Mouse (Mus musculus) monocyte, adult 2 months (primary cell): Measurements from ENCODE around the gene Zfp874b.
"Not testable (repeated sequence)": the region's sequence is repeated elsewhere in the genome, so short reads cannot be mapped to it uniquely, and the experiment has no call there.

Experiments
- DNase-seq, 2 experiments: peaks; one replicate each; pipeline ENCODE4 v3.0.0; 2022; ENCODE audit warnings: low spot score in 2 of 2, low read depth in 1 of 2

Gene Zfp874b

GRCm38 (mm10) chr13:67483625-67484423 is at the start of gene Zfp874b:
Zfp874b (minus strand) TSS chr13:67484258.
- peak; percentile 40 to 69 for DNase-seq

DNA sequence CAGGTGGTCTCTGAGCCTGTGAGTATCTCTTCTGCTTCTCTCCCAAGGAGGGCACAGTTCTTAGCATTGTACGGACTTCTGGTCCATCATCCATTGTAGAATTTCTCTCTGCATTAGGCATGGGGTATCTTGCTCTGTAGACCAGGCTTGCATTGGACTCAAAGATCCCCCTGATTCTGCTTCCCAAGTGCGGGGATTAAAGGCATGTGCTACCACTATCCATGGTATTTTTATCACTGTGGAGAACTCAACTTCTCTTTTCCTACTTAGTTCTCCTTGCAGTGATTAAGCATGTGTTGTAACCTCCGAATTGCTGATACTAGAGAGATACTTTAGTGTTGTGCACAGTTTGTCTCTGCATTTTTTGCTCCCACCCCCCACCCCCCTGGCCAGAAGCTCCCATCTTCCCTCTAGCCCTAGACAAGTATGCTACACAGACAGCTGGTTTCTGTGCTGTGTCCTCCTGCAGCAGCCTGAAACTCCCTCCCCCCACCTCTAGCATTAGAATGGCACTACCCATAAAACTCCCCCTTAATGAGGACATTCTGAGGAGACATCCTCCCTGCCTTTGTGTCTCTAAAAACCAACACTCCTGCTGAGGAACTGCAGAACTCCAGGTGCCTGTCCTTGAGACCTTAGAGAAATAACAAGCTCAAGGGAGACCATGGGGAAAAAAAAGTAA is 43.1 kb upstream of the Zfp874b start:
- no peak for DNase-seq

DNA sequence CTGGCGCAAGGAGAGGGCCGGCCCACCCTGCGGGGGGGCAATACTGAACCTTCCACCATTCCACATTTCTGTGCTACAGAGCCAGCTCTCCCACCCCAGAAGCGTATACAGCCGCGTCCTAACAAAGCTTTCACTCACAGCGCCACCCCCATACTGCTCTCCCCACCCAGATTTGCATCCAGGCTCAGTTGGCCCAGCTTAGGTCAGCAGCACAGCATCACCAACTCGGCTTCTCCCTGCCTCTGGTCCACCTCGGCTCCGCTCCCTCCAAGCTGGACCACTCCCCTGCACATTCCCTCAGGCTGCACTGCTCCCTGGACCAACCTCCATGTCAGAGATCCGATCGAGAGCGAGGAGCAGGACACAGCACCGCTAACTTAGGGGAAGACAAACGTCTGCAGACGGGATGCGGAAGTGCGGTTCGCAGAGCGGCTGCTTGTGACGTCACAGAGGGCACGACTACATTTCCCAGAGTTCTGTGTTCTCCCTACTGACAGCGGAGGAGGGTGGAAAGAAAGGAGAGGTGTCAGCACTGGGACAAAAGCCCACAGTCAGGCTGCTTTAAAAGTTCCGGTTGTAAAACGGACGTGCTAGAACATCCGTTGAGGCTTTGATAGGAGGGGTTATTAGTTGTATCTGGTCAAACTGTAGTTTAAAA is 41.8 kb upstream of the Zfp874b start, which contains the start of the genes Gm26965 and Zfp87:
Gm26965 (minus strand) TSS at position 399 of the 658 bp plus-strand sequence.
Zfp87 (minus strand) TSS at position 425 of the 658 bp plus-strand sequence.
- DNase-seq = peak; percentile 82 to 89

- DNase-seq = no peak
These were observed 16.9 kb upstream of the Zfp874b start for GRCm38 (mm10) chr13:67500908-67501307.

GRCm38 (mm10) chr13:67500084-67500719 is 16.1 kb upstream of the Zfp874b start, which contains the start of gene Zfp58:
Zfp58 (minus strand) TSS chr13:67500555.
- DNase-seq = peak; percentile 34 to 69

DNA sequence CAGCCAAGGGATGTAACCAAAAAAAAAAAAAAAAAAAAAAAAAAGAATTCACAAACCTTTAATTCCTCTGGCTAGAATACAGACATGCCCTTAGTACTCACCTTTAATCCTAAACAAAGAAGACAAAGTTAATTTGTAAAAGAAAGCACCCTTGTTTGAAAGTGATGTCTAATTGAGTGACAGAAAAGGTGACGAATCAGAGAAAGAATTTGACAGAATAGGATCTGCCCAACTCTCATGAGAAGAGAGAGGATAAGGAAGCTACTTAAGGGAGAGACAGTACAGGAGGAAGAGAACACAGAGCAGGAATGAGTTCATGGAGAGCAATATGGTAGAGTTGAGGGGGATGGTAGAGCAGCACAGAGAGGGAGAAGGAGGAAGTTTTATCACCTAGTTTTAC is 11.6 kb upstream of the Zfp874b start:
- DNase-seq = no peak

DNA sequence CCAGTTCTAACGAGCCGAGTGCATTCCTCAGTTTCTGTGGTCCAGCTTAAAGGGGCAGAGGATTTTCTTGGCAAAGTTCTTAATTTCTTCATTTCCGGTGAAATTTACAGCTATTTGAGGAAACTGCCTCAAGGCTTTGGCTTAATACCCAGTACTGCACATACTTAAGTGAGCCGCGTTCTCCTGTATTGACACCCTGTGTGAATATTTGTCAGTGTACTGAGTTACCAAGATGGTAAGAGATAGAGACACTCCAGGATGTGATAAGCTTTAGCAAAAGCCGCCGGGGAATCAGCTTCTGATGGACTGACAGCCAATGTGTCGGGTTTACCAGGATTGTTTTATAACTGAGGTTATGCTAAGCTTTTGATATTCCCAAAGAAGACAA is 360 bp upstream of the Zfp874b start:
- no peak for DNase-seq

- DNase-seq = no peak
These were observed 2.5 kb downstream of the Zfp874b start for GRCm38 (mm10) chr13:67481528-67481927.

- DNase-seq = no peak
These were observed 14.8 kb downstream of the Zfp874b start for GRCm38 (mm10) chr13:67469274-67469673.

DNA sequence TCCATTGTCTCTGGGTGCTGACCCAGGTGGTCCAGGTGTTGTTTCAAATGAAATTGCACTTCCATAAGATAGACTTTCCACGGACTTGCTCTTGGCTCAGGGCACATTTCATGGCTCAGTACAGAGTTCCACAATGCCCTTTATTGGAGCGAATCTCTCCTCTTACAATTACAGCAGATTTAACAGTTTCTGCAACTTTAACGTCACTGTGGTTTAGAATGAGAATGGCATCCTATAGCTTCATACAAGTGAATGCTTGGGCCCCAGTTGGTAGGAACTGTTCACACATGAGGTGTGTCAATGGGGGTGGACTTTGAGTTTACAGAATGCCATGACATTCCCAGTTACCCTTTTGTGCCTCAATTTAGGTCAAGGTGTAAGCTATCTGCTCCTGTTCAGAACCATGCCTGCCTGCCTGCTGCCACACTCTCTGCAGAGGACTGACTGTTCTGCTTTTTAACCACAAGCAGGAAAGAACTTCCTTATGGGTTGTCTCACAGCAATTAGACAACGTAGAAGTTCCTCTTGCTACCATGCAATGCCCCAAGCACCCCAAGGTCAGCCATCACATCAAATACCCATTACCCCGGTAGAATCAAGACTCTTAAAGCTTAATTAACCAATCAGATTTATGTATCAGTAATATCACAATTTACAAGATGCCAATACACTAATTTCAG is 20.4 kb downstream of the Zfp874b start:
- DNase-seq = peak in 1 of 2 experiments; percentile 5

GRCm38 (mm10) chr13:67452021-67452309 is 32.1 kb downstream of the Zfp874b start:
- DNase-seq = no peak

GRCm38 (mm10) chr13:67451172-67452020 is 32.7 kb downstream of the Zfp874b start, which contains the start of gene Zfp874a:
Zfp874a (minus strand) TSS chr13:67451624.
- DNase-seq = peak; percentile 33 to 74

DNA sequence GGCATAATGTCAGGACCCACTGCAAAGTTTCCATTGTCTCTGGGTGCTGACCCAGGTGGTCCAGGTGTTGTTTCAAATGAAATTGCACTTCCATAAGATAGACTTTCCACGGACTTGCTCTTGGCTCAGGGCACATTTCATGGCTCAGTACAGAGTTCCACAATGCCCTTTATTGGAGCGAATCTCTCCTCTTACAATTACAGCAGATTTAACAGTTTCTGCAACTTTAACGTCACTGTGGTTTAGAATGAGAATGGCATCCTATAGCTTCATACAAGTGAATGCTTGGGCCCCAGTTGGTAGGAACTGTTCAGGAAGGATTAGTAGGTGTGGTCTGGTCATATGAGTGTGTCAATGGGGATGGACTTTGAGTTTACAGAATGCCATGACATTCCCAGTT is 47.0 kb downstream of the Zfp874b start:
- not testable (repeated sequence) for DNase-seq

GRCm38 (mm10) chr13:67428116-67428515 is 55.9 kb downstream of the Zfp874b start:
- no peak for DNase-seq

DNA sequence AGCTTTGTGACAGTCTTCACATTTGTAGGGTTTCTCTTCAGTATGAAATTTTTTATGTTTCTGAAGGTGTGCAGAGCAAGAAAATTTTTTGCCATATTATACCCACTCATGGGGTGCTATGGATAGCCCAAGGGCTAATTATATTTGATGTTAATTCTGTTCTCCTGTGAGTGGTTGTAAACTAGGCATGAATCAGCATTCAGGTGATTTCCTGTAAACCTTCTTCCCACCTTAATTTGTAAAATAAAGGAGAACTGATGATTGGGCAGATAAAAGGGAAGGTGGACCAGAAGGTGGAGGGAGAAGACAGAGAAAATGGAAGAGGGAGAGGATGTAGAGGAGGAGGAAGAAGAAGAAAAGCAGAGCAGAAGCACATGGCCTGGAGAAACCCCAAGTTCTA is 58.4 kb downstream of the Zfp874b start:
- DNase-seq = not testable (repeated sequence)

GRCm38 (mm10) chr13:67422532-67422931 is 61.5 kb downstream of the Zfp874b start:
- not testable (repeated sequence) for DNase-seq
